Mouse (Mus musculus) midbrain, embryonic 11.5 days (tissue): ENCODE measurements around the gene Rfk. TPM values are rescaled to one million over a fixed set of nuclear protein-coding genes. Genes with fewer than 3 reads are reported as not detected.

Source experiments
- ATAC-seq: fragments of 200-750 bp; cut with Nextera tagmentation; 2 replicates; pipeline ENCODE4 v1.8.0; 2017; ENCODE audit warnings: moderate TSS enrichment, moderate library complexity; ENCODE audit not compliant: low FRiP score
- DNase-seq: peaks from one replicate; pipeline ENCODE4 v3.0.0; 2015; ENCODE audit warnings: low spot score; ENCODE audit errors: missing footprints
- H3K27ac ChIP-seq: fragments of 300-500 bp; sonication (generic); 2 replicates; pipeline ENCODE4 v1.5.1; 2014; ENCODE audit warnings: low read depth, low read length
- H3K27me3 ChIP-seq: fragments of 300-500 bp; sonication (generic); 2 replicates; pipeline ENCODE4 v1.6.1; 2014; ENCODE audit warnings: mild to moderate bottlenecking, low read length, moderate library complexity, mixed read lengths; ENCODE audit not compliant: control insufficient read depth, insufficient read depth
- H3K36me3 ChIP-seq: fragments of 300-500 bp; sonication (generic); 2 replicates; pipeline ENCODE4 v1.6.1; 2014; ENCODE audit warnings: mild to moderate bottlenecking, low read length, moderate library complexity, mixed read lengths; ENCODE audit not compliant: control insufficient read depth, insufficient read depth
- H3K4me1 ChIP-seq: fragments of 300-500 bp; sonication (generic); 2 replicates; pipeline ENCODE4 v1.6.1; 2014; ENCODE audit warnings: low read length; ENCODE audit not compliant: control insufficient read depth, insufficient read depth
- H3K4me2 ChIP-seq: fragments of 300-500 bp; sonication (generic); 2 replicates; pipeline ENCODE4 v1.6.1; 2014; ENCODE audit warnings: mild to moderate bottlenecking, moderate library complexity
- H3K4me3 ChIP-seq: fragments of 300-500 bp; sonication (generic); 2 replicates; pipeline ENCODE4 v1.5.1; 2014; ENCODE audit warnings: low read depth, low read length
- H3K9ac ChIP-seq: fragments of 300-500 bp; sonication (generic); 2 replicates; pipeline ENCODE4 v1.6.1; 2014; ENCODE audit warnings: low read length
- H3K9me3 ChIP-seq: fragments of 300-500 bp; sonication (generic); 2 replicates; pipeline ENCODE4 v1.6.1; 2016; ENCODE audit warnings: low read length; ENCODE audit not compliant: control insufficient read depth
- WGBS: fragments of 180-500 bp; shearing (Covaris S2); extraction: QIAGEN DNeasy Blood & Tissue Kit; methylation state at CpG from one replicate; pipeline ENCODE4 v1.1.7; 2014; 5-methylcytosine and 5-hydroxymethylcytosine counted together
- polyA plus RNA-seq: library from polyadenylated mRNA; unstranded; fragments of >200 nt; fragmentation: Nextera tagmentation; extraction: Ambion mirVana; gene quantifications from 2 replicates; pipeline ENCODE4 v1.2.1, GENCODE M21; 2014

Gene Rfk
- polyA plus RNA-seq, 1 experiment from 2014 or later = 70.4 TPM

DNA sequence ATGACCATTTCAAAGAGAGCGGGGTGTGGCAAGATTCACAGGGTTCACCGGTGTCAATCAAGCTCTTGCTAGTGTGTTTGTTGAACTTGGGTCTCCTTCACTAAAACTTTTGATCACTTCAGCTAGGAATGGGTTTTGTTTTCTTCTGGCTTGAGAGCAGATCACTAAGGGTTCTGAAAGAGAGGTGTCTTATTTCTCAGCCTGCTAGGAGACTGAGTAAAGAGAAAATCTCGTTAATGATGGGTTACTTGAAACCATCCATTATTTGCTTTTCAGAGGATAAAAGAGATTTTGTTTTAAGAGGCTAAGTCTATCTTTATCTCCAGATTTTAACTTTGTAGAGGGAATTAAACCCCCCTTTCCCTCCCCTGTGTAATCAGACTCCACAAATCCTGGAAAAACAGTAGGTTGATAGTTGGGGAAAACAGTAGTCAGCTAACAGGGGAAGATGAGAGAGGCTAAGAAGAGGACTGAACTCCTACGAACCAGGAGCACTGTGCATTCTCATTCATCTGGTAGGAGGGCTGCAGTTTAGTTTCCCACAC is 19.1 kb downstream of the Rfk start:
- 56% methylated on average over 4 of the region's 4 CpGs for WGBS
- no peak overlapping the region for H3K4me2 ChIP-seq
- no peaks in the 10 kb centered on the region for H3K36me3 ChIP-seq
- no peak for DNase-seq
- no peak overlapping the region for H3K27ac ChIP-seq
- H3K9me3 ChIP-seq = no peaks in the 10 kb centered on the region
- no peaks in the 10 kb centered on the region for H3K27me3 ChIP-seq
- no peak overlapping the region for H3K9ac ChIP-seq
- no peak for ATAC-seq
- H3K4me1 ChIP-seq = no peaks in the 10 kb centered on the region
- H3K4me3 ChIP-seq = no peak overlapping the region

DNA sequence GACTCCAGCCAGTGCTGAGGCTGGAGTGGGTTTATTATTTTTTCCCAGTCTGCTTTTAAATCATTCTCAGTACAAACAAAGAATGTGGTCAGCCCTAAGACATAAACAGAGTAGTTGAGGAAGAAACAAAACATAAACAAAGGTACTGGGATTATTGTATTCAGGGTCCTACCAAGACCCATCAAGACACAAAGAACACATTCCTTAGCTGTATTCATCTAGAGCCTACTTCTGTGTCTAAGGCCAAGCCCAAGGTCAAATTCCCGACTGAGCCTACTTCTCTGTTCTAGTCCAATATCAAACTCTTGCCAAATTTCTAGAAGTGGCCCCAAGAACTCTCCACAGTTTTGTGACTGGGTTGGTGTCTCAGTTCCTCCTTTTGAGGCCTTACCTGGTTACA is 24.0 kb downstream of the Rfk start:
- H3K27ac ChIP-seq = no peak overlapping the region
- no peak for ATAC-seq
- 83% methylated on average over 1 of the region's 1 CpGs for WGBS

DNA sequence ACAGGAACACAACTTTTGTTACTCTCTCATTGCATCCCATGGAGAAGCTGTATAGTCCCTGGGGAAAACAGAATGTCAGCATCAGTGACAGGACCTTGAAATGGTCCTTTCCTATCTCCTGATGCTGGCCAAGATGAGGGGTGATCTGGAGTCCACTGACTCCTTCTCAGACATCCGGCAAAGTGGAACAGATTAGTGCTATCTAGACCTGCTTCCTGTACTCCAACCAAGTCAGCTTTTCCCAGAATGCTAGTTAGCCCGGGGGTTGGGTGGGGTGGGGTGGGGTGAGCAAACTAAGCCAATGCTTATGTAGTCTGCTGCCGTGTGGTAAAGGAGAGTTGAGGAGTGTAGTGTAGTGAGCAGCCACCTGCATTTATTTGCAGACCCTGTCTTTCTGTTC is 29.5 kb downstream of the Rfk start:
- no peak overlapping the region for H3K4me2 ChIP-seq
- DNase-seq (no peak), ATAC-seq (no peak)
- no peak overlapping the region for H3K9ac ChIP-seq
- no peak overlapping the region for H3K27ac ChIP-seq
- H3K27me3 ChIP-seq = no peaks in the 10 kb centered on the region
- H3K4me1 ChIP-seq = no peaks in the 10 kb centered on the region
- no peaks in the 10 kb centered on the region for H3K9me3 ChIP-seq
- WGBS = 81% methylated on average over 3 of the region's 3 CpGs
- H3K36me3 ChIP-seq = no peaks in the 10 kb centered on the region
- H3K4me3 ChIP-seq = no peak overlapping the region

More for the DNA sequence above, 24.0 kb downstream of the Rfk start:
- Histone ChIP-seq H3K4me2 (no peak overlapping the region), H3K36me3 (no peaks in the 10 kb centered on the region), H3K9ac (no peak overlapping the region), H3K27me3 (no peaks in the 10 kb centered on the region), H3K4me1 (no peaks in the 10 kb centered on the region), H3K4me3 (no peak overlapping the region), H3K9me3 (no peaks in the 10 kb centered on the region)
- no peak for DNase-seq

- Histone ChIP-seq H3K9ac (no peak overlapping the region), H3K9me3 (no peaks in the 10 kb centered on the region), H3K36me3 (no peaks in the 10 kb centered on the region), H3K27me3 (no peaks in the 10 kb centered on the region), H3K27ac (no peak overlapping the region), H3K4me1 (no peaks in the 10 kb centered on the region), H3K4me3 (no peak overlapping the region), H3K4me2 (no peak overlapping the region)
- WGBS = 91% methylated on average over 2 of the region's 2 CpGs
- DNase-seq (no peak), ATAC-seq (no peak)
Measured at GRCm38 (mm10) chr19:17427824-17428560, 34.1 kb downstream of the Rfk start.

DNA sequence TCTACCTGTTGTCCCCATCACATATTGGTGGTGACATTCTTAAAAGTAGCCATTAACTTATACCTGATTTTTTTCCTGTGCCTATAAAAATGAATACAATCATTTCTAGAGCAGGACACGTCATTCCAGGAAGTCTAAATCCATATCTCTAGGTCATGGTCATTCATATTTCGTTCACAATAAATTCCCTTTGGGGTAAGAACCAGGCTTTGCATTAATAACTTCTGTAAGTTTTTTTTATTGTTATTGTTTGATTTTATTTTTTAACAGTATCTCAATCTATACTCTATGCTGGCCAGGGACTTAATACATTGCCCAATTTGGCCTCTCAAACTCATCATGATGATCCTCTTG is 34.7 kb downstream of the Rfk start:
- Histone ChIP-seq H3K27ac (no peak overlapping the region), H3K9ac (no peak overlapping the region), H3K4me1 (no peaks in the 10 kb centered on the region), H3K27me3 (no peaks in the 10 kb centered on the region), H3K4me3 (no peak overlapping the region), H3K4me2 (no peak overlapping the region), H3K9me3 (no peaks in the 10 kb centered on the region), H3K36me3 (no peaks in the 10 kb centered on the region)
- ATAC-seq = no peak
- no peak for DNase-seq
- 81% methylated on average over 2 of the region's 2 CpGs for WGBS

DNA sequence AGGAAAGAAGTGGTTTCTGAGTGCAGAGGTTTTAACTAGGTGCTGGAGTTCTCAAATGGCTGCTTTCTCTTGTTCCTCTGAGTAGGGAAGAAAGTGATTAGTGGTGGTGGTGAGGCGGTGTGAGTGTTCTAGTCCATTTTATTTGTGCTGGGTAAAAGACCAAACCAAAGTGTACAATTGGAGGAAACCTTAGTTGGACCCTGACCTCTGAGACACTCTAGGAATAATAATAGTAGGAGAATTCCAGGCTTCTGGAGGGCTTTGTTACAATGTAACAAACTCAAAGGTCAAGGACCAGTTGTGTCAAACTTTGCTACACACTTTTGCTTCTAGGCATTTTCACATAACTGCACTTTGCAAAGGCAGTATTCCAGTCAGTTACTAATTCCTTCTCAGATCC is 42.8 kb downstream of the Rfk start:
- Histone ChIP-seq H3K36me3 (no peaks in the 10 kb centered on the region), H3K9me3 (no peaks in the 10 kb centered on the region), H3K9ac (no peak overlapping the region), H3K4me2 (no peak overlapping the region), H3K27ac (no peak overlapping the region), H3K4me1 (no peaks in the 10 kb centered on the region), H3K4me3 (no peak overlapping the region), H3K27me3 (no peaks in the 10 kb centered on the region)
- DNase-seq (no peak), ATAC-seq (no peak)
- 88% methylated on average over 1 of the region's 1 CpGs for WGBS

DNA sequence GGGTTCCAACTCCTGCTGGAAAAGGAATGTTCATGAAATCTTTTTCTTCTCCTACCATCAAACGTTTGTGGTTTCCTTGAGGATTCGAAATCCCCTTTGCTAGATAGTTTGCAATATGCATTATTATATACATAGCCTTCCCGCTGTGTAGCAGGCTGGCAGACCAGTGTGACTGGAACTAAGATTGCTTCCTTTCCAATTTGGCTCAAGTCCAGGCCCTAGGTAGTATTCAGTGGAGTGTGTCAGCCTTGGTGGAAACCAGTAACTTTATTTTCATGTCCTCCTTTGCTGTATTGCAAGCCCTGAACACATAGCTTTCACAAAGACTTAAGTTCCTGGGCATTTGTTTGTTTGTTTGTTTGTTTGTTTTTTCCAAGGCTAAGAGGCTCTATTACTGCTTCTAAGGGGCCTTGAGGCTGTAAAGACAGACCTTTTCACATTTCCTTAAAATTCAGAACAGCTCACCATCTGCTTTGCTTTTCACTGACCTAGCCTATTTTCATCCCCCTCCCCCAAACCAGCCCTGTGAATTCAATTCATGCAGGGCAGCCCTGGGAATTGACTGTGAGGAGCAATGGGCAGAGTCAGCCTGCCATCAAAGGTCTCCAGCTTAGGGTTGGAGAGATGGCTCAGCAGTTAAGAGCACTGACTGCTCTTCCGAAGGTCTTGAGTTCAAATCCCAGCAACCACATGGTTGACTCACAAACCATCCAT is 45.8 kb downstream of the Rfk start:
- no peaks in the 10 kb centered on the region for H3K4me1 ChIP-seq
- DNase-seq (no peak), ATAC-seq (no peak)
- H3K36me3 ChIP-seq = no peaks in the 10 kb centered on the region
- no peak overlapping the region for H3K4me2 ChIP-seq
- H3K9ac ChIP-seq = no peak overlapping the region
- WGBS = 82% methylated on average over 4 of the region's 4 CpGs
- no peak overlapping the region for H3K4me3 ChIP-seq
- H3K27ac ChIP-seq = no peak overlapping the region
- no peaks in the 10 kb centered on the region for H3K9me3 ChIP-seq
- H3K27me3 ChIP-seq = no peaks in the 10 kb centered on the region

DNA sequence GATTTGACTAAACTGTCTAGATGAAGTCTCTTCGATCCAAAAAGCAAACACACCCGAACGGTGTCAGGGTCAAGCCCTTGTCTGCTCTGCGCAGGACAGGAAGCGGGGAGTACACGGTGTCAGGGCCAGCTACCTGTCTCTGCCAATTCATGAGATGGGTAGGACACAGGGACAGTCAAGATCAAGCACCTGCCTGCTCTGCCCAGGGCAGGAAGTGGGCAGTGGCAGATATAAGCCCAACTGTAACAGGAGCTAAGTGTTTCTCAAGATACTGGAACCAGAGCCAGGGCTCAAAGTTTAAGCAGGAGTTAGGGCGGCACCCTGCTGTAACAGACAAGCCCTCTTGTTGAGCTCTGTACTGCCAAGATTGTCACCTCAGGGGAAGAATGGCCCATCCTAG is 49.7 kb downstream of the Rfk start:
- 85% methylated on average over 7 of the region's 7 CpGs for WGBS

More for the DNA sequence above, 49.7 kb downstream of the Rfk start:
- H3K27ac ChIP-seq = no peak overlapping the region
- H3K36me3 ChIP-seq = no peaks in the 10 kb centered on the region
- no peaks in the 10 kb centered on the region for H3K9me3 ChIP-seq
- H3K4me3 ChIP-seq = no peak overlapping the region
- H3K4me1 ChIP-seq = no peaks in the 10 kb centered on the region
- DNase-seq (no peak), ATAC-seq (no peak)
- H3K4me2 ChIP-seq = no peak overlapping the region
- H3K9ac ChIP-seq = no peak overlapping the region
- H3K27me3 ChIP-seq = no peaks in the 10 kb centered on the region
